Mouse (Mus musculus): ENCODE results near the gene Parp1. TPM values are rescaled to one million over a fixed set of nuclear protein-coding genes. Genes with fewer than 3 reads are reported as not detected.
A peak's percentile ranks its signal among the peaks of the same experiment; 100 is the strongest.

Parp1 gene
- polyA plus RNA-seq (2014; fragmentation: Nextera tagmentation; extraction: Ambion mirVana) = 94.0 and 107 TPM in 2 replicates

DNA sequence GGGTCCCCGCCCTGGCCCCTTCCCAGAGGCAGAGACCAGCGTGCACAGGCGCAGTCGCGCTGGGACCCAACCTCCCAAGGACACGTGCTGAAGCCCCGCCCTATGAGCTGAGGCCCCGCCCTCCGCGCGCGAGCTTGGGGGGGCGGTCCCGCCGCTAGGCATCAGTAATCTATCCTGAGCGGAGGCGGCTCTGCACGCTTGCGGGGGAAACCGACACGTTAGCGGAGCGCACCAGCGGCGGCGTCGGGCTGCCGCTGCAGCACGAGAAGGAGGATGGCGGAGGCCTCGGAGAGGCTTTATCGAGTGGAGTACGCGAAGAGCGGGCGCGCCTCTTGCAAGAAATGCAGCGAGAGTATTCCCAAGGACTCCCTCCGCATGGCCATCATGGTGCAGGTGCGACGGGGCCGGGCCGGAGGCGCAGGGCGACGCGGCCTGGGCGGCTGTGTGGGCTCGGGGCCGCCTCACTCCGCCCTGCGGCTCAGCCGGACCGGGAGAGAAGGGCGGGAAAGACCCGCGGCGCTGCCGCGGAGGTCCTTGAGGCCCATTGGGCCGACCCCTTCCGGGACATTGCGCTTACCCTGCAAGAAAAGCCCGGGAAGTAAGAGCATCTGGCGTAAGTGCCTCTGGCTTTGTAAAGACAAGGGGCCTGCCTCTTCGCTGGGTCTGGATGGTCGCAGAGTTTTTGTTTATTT is at the start of gene Parp1:
Gene Parp1 (plus strand): TSS at position 164 of the 692 bp plus-strand sequence.
- Histone ChIP-seq H3K4me3 (ENCODE audit: low read depth, low read length) (peak within 1 kb of the TSS; percentile 88), H3K4me1 (ENCODE audit: control insufficient read depth, insufficient read depth, low read length) (peaks cover 30% of the 10 kb centered on the region), H3K4me2 (peak within 1 kb of the TSS; percentile 96), H3K9ac (ENCODE audit: low read depth, low read length) (peak within 1 kb of the TSS; percentile 92), H3K36me3 (ENCODE audit: control insufficient read depth, insufficient read depth, low read length) (no peaks in the 10 kb centered on the region), H3K9me3 (replicated peaks; ENCODE audit: control insufficient read depth, low read length) (no peaks in the 10 kb centered on the region), H3K27me3 (ENCODE audit: control insufficient read depth, insufficient read depth, low read length) (peaks cover under 1% of the 10 kb centered on the region; the same call in 1 of the 2 replicates), H3K27ac (ENCODE audit: low read depth, low read length) (peak within 1 kb of the TSS; percentile 91)
- under 1% methylated on average over 62 of the region's 67 CpGs for WGBS (ENCODE audit: insufficient replicate concordance)
- peak; percentile 95 for ATAC-seq (replicated peaks; ENCODE audit: insufficient number of reproducible peaks, low FRiP score, low TSS enrichment)

DNA sequence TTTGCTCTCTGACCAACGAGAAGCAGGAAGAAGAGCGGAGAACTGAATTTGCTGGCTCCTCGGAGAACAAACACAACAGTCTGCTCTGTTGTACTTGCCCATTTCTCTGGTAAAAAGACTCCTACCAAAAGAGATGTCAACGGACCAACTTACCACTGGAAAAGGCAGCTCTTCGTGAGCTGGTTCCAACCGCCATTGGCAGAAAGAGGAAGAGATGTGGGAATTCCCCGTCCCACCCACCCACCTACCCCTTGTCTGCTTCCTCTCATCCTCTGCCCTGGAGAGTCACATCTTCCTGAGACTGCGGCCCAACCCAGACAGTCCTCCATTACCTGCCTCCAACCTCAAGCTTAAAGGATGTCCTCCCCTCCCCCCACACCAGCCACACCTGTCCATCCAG is 49.2 kb upstream of the Parp1 start:
- Histone ChIP-seq H3K27me3 (ENCODE audit: control insufficient read depth, insufficient read depth, low read length) (peaks cover 30% of the 10 kb centered on the region), H3K36me3 (ENCODE audit: control insufficient read depth, insufficient read depth, low read length) (no peaks in the 10 kb centered on the region), H3K9ac (ENCODE audit: low read depth, low read length) (no peak overlapping the region), H3K27ac (ENCODE audit: low read depth, low read length) (no peak overlapping the region), H3K4me2 (no peak overlapping the region), H3K4me3 (ENCODE audit: low read depth, low read length) (no peak overlapping the region), H3K4me1 (ENCODE audit: control insufficient read depth, insufficient read depth, low read length) (peaks cover 3% of the 10 kb centered on the region; the same call in 1 of the 2 replicates), H3K9me3 (replicated peaks; ENCODE audit: control insufficient read depth, low read length) (no peaks in the 10 kb centered on the region)
- ATAC-seq (replicated peaks; ENCODE audit: insufficient number of reproducible peaks, low FRiP score, low TSS enrichment) = no peak
- 76% methylated on average over 8 of the region's 8 CpGs for WGBS (ENCODE audit: insufficient replicate concordance)

DNA sequence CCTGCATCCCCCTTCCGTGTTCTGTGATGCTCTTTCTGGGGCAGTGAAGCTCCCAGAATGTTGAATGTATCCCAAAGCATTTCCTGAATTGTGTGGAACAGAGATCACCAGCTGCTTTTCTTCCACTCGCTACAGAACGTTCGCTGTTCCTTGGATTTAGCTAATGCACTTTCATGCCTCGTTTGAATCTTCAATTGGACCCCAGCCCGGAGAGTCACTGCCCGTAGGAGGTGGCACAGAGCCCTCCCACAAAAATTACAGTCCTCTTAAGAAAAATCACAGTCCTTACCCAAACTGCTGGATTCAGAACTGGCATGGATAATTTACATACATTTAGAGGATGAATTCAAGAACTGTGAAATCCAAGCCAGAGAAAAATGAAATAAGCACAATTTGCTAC is 48.5 kb upstream of the Parp1 start:
- H3K9me3 ChIP-seq (replicated peaks; ENCODE audit: control insufficient read depth, low read length) = no peaks in the 10 kb centered on the region
- no peaks in the 10 kb centered on the region for H3K36me3 ChIP-seq (ENCODE audit: control insufficient read depth, insufficient read depth, low read length)

DNA sequence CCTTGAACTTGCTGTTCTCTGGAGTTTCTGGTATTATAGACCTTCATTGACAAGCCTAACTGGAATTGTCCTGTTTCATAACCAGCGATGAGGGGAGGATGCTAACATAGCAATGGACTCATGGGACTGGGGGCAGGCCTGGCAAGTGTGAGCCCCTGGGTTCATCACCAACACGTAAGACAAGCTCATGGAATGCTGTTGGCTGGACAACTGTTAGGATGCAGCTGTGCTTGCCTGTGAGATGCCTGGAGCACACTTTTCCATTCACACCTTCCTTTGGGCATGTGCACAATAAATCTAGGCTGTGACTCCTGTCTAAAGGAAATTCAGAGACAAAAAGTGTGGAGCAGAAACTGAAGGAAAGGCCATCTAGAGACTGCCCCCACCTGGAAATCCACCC is 45.4 kb upstream of the Parp1 start:
- no peaks in the 10 kb centered on the region for H3K9me3 ChIP-seq (replicated peaks; ENCODE audit: control insufficient read depth, low read length)
- H3K27ac ChIP-seq (ENCODE audit: low read depth, low read length) = no peak overlapping the region
- no peaks in the 10 kb centered on the region for H3K4me1 ChIP-seq (ENCODE audit: control insufficient read depth, insufficient read depth, low read length)
- no peak overlapping the region for H3K4me2 ChIP-seq
- no peak overlapping the region for H3K4me3 ChIP-seq (ENCODE audit: low read depth, low read length)
- no peaks in the 10 kb centered on the region for H3K36me3 ChIP-seq (ENCODE audit: control insufficient read depth, insufficient read depth, low read length)
- ATAC-seq (replicated peaks; ENCODE audit: insufficient number of reproducible peaks, low FRiP score, low TSS enrichment) = no peak
- H3K27me3 ChIP-seq (ENCODE audit: control insufficient read depth, insufficient read depth, low read length) = peaks cover 24% of the 10 kb centered on the region
- no peak overlapping the region for H3K9ac ChIP-seq (ENCODE audit: low read depth, low read length)
- 63% methylated on average over 2 of the region's 2 CpGs for WGBS (ENCODE audit: insufficient replicate concordance)

More for the DNA sequence above, 48.5 kb upstream of the Parp1 start:
- Histone ChIP-seq H3K9ac (ENCODE audit: low read depth, low read length) (no peak overlapping the region), H3K4me1 (ENCODE audit: control insufficient read depth, insufficient read depth, low read length) (peaks cover 3% of the 10 kb centered on the region; the same call in 1 of the 2 replicates), H3K27ac (ENCODE audit: low read depth, low read length) (no peak overlapping the region), H3K27me3 (ENCODE audit: control insufficient read depth, insufficient read depth, low read length) (peaks cover 30% of the 10 kb centered on the region), H3K4me2 (no peak overlapping the region), H3K4me3 (ENCODE audit: low read depth, low read length) (no peak overlapping the region)
- WGBS (ENCODE audit: insufficient replicate concordance) = 72% methylated on average over 7 of the region's 7 CpGs
- no peak for ATAC-seq (replicated peaks; ENCODE audit: insufficient number of reproducible peaks, low FRiP score, low TSS enrichment)

DNA sequence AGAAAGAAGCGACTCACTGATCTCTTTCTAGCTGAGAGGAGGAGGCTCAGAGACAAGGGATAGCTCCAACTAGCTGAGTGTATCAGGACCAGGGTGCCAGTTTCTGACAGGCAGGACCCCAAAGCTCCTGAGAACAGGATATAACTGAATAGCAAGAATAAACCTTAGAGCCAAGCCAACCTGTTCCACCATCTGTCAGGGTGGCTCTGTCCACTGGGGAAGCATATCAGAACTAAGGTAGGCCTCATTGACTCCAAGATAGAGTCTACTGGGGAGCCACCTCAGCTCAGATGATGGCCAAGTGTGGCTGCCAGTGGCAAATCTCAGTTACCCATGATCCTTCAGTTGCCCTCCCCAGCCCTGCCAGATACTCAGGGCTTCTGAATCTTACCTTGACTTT is 43.4 kb upstream of the Parp1 start:
- ATAC-seq (replicated peaks; ENCODE audit: insufficient number of reproducible peaks, low FRiP score, low TSS enrichment) = no peak
- no peaks in the 10 kb centered on the region for H3K4me1 ChIP-seq (ENCODE audit: control insufficient read depth, insufficient read depth, low read length)
- H3K9ac ChIP-seq (ENCODE audit: low read depth, low read length) = no peak overlapping the region
- H3K27ac ChIP-seq (ENCODE audit: low read depth, low read length) = no peak overlapping the region
- H3K4me2 ChIP-seq = no peak overlapping the region
- H3K36me3 ChIP-seq (ENCODE audit: control insufficient read depth, insufficient read depth, low read length) = no peaks in the 10 kb centered on the region
- no peak overlapping the region for H3K4me3 ChIP-seq (ENCODE audit: low read depth, low read length)
- WGBS (ENCODE audit: insufficient replicate concordance) = 78% methylated on average over 1 of the region's 1 CpGs
- H3K9me3 ChIP-seq (replicated peaks; ENCODE audit: control insufficient read depth, low read length) = no peaks in the 10 kb centered on the region
- peaks cover 16% of the 10 kb centered on the region for H3K27me3 ChIP-seq (ENCODE audit: control insufficient read depth, insufficient read depth, low read length)

DNA sequence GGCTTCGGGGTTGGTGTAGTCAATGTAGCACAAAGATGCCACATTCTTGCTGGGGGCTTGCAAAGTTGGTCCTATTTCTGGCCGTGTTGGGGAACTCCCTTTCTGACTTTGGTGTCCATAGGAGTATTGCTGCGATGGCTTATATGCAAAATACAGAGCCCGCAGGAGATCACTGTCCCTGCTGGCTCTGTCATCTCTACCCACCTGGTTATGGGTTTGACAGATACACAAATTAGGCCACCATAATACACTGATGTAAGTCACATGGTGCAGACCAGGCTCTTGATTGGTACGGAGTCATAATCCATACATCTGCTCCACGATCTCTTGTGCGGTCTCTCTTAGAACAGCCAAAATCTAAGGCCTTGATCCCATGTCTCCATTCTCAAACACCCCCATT is 38.9 kb upstream of the Parp1 start:
- no peak overlapping the region for H3K9ac ChIP-seq (ENCODE audit: low read depth, low read length)
- peaks cover 4% of the 10 kb centered on the region for H3K27me3 ChIP-seq (ENCODE audit: control insufficient read depth, insufficient read depth, low read length)
- no peak overlapping the region for H3K4me3 ChIP-seq (ENCODE audit: low read depth, low read length)
- no peaks in the 10 kb centered on the region for H3K4me1 ChIP-seq (ENCODE audit: control insufficient read depth, insufficient read depth, low read length)
- ATAC-seq (replicated peaks; ENCODE audit: insufficient number of reproducible peaks, low FRiP score, low TSS enrichment) = no peak
- peaks cover 7% of the 10 kb centered on the region for H3K9me3 ChIP-seq (replicated peaks; ENCODE audit: control insufficient read depth, low read length)
- H3K27ac ChIP-seq (ENCODE audit: low read depth, low read length) = no peak overlapping the region
- H3K36me3 ChIP-seq (ENCODE audit: control insufficient read depth, insufficient read depth, low read length) = no peaks in the 10 kb centered on the region
- 90% methylated on average over 7 of the region's 7 CpGs for WGBS (ENCODE audit: insufficient replicate concordance)
- H3K4me2 ChIP-seq = no peak overlapping the region

DNA sequence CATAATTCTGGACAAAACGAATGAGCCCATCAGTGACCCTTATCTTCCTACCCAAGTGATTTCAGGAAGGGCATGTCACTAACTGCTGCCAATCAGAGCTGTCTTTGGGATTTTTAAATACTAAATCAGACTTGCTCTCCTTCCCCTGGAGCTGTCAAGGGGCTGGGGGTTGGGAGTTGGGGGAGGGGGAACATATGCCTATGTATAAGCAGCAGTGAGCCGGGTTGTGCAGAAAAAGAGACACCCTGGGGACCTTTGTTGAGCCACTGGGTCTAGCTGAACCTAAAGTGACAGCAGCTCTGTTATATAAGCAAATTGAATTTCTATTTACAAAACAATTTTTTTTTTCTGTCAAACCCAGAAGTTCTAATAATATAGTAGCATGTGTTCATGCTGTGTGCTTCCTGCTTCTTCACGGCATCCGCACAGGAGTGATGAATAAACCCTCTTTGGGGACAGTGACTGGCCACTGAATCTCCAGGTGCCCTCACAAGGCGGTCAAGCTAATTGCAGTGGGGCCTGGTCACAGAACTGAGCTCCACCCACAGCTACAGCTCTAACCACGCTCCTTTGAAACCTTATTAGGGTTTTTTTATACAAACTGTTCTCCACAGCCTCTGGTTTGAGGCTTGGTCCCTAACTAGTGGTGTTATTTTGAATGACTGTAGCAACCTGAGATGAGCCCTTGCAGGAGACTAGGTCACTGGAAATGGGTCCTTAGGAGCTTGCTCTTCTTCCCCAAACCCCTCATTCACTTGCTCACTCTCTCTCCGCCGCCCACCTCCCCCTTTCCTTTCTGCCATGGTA is 38.1 kb upstream of the Parp1 start:
- 58% methylated on average over 8 of the region's 8 CpGs for WGBS (ENCODE audit: insufficient replicate concordance)
- no peak for ATAC-seq (replicated peaks; ENCODE audit: insufficient number of reproducible peaks, low FRiP score, low TSS enrichment)
- no peak overlapping the region for H3K9ac ChIP-seq (ENCODE audit: low read depth, low read length)

DNA sequence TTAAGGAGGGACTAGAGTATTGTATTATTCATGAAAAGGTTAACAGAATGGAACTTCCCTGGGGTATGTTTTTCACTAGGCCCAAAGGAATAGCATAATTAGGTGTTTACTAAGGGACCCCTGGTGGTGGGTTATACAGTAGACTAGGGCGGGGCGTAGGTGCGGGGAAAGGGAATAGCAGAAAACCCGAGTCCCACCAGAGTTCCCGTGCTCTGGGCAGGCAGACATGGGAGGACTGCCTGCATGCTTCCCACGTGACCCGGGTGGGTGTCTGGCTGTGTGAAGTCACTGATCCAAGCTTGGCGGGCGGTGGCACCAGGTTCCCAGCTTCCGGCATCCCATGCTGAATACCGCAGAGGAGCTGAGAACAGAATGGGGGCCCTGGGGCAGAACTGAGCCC is 36.1 kb upstream of the Parp1 start:
- Histone ChIP-seq H3K27ac (ENCODE audit: low read depth, low read length) (no peak overlapping the region), H3K36me3 (ENCODE audit: control insufficient read depth, insufficient read depth, low read length) (no peaks in the 10 kb centered on the region), H3K27me3 (ENCODE audit: control insufficient read depth, insufficient read depth, low read length) (peaks cover 4% of the 10 kb centered on the region; the same call in 1 of the 2 replicates), H3K4me3 (ENCODE audit: low read depth, low read length) (no peak overlapping the region), H3K9me3 (replicated peaks; ENCODE audit: control insufficient read depth, low read length) (peaks cover 7% of the 10 kb centered on the region), H3K9ac (ENCODE audit: low read depth, low read length) (no peak overlapping the region), H3K4me1 (ENCODE audit: control insufficient read depth, insufficient read depth, low read length) (0 out of 2 replicates have a peak, but pooled peaks cover 2% of the 10 kb centered on the region), H3K4me2 (no peak overlapping the region)
- 87% methylated on average over 11 of the region's 11 CpGs for WGBS (ENCODE audit: insufficient replicate concordance)
- ATAC-seq (replicated peaks; ENCODE audit: insufficient number of reproducible peaks, low FRiP score, low TSS enrichment) = no peak

More for the DNA sequence above, 38.1 kb upstream of the Parp1 start:
- Histone ChIP-seq H3K36me3 (ENCODE audit: control insufficient read depth, insufficient read depth, low read length) (no peaks in the 10 kb centered on the region), H3K9me3 (replicated peaks; ENCODE audit: control insufficient read depth, low read length) (peaks cover 7% of the 10 kb centered on the region), H3K4me2 (no peak overlapping the region), H3K27ac (ENCODE audit: low read depth, low read length) (no peak overlapping the region), H3K4me1 (ENCODE audit: control insufficient read depth, insufficient read depth, low read length) (no peaks in the 10 kb centered on the region), H3K4me3 (ENCODE audit: low read depth, low read length) (no peak overlapping the region), H3K27me3 (ENCODE audit: control insufficient read depth, insufficient read depth, low read length) (peaks cover 4% of the 10 kb centered on the region; the same call in 1 of the 2 replicates)
